Mouse (Mus musculus) central nervous system, embryonic 18 days (tissue): ENCODE results near the gene Ruvbl1. TPM values are rescaled to one million over a fixed set of nuclear protein-coding genes. Genes with fewer than 3 reads are reported as not detected.

Source experiments
- polyA plus RNA-seq: library from polyadenylated mRNA; depleted of rRNA; stranded (reverse); fragments of >200 nt; gene quantifications from 2 replicates; pipeline ENCODE4 v1.2.3, GENCODE M21; 2012; rRNA removed

The Ruvbl1 gene
- 71.7 and 71.9 TPM in 2 replicates for polyA plus RNA-seq

GRCm38 (mm10) chr6:88465181-88465920 lies at the start of gene Ruvbl1:
TSS of gene Ruvbl1 (plus strand) at chr6:88465409.

GRCm38 (mm10) chr6:88446063-88447002 lies 18.9 kb upstream of the Ruvbl1 start, which contains the start of gene Eefsec:
TSS of gene Eefsec (minus strand) at chr6:88446539.

DNA sequence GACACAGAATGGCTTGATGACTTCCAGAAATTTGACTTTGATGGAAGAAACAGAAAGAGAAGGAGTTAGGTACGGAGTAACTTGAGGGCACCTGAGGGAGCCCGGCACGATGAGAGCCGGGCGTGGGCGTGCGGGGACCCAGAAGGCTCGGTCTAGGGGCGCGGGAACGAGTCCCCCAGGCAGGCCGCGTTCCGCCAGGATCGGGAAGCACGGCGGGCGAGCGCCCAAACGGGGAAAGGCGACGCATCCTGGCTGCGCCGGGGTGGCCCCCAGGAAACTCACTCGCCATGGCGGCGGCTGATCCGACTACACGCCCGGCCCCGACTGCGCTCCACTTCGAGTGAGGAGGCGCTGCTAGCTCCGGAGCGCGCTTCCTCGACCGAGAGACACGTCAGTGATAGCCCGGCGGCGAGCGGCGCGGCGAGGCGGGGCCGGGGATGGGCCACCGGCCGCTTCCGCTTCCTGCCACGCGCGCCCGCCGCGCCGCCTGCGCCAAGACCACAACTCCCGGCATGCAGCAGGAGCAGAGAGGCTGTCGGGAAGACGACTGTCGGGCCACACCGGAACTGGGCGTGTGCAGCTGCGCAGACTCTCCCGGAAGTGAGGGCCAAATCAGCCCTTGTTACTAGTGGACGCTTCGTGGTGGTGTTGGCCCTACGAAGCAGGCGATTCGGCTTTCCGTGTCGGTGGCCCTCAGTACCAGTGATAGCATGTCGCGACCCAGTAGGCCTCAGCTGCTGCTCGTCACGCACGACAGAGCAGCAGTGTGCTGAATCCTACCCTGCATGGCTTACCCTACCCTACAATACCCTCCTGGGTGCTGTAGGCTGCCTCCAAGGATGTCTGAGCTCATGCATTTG lies 53.4 kb downstream of the Ruvbl1 start, which contains the start of gene Sec61a1:
Sec61a1 (minus strand) TSS at position 502 of the 860 bp plus-strand sequence.

Other genes starting within 250 kb of the Ruvbl1 start
- gene Dnajb8, start 243.1 kb upstream of the Ruvbl1 start, polyA plus RNA-seq, result not detected in 2 replicates
- 18.7 and 19.6 TPM in 2 replicates for gene Eefsec, start 18.9 kb upstream of the Ruvbl1 start, polyA plus RNA-seq
- 141 TPM in 2 replicates for gene Sec61a1, start 53.5 kb downstream of the Ruvbl1 start, polyA plus RNA-seq
- gene Kbtbd12, start 172.5 kb downstream of the Ruvbl1 start, polyA plus RNA-seq, result 0.25 and 0.27 TPM in 2 replicates